ENCODE assay signal across 8 mouse cellular contexts in genomic region chr5:125178171-125179006, GRCm38 (mm10). TPM values are rescaled to one million over a fixed set of nuclear protein-coding genes. Genes with fewer than 3 reads are reported as not detected.
DNase-seq lines count a peak whose midpoint lies in the region; ATAC-seq and TF ChIP-seq lines count a peak whose summit lies in the region.

No protein-coding gene starts in this region.

- H3K27me3 ChIP-seq in embryonic facial prominence, embryonic 14.5 days (replicated peaks; ENCODE audit: control insufficient read depth, insufficient read depth, low read length): no peaks in the 10 kb centered on the region
- H3K27me3 ChIP-seq in heart, embryonic 12.5 days (replicated peaks): no peaks in the 10 kb centered on the region
- no peaks in the 10 kb centered on the region for H3K27me3 ChIP-seq in kidney, postnatal 0 days (ENCODE audit: insufficient read depth, low read length)
- no peaks in the 10 kb centered on the region for H3K27me3 ChIP-seq in liver, postnatal 0 days (ENCODE audit: insufficient read depth, low read length)

- H3K27ac ChIP-seq in embryonic facial prominence, embryonic 14.5 days (replicated peaks; ENCODE audit: low read depth, low read length): peak overlapping the region; percentile 95
- H3K27ac ChIP-seq in heart, embryonic 12.5 days (ENCODE audit: poor library complexity, severe bottlenecking): peak overlapping the region; percentile 96
- peak overlapping the region; percentile 92 for H3K27ac ChIP-seq in kidney, postnatal 0 days
- H3K27ac ChIP-seq in liver, postnatal 0 days (ENCODE audit: low read depth): peak overlapping the region; percentile 77

- H3K9ac ChIP-seq in embryonic facial prominence, embryonic 14.5 days (ENCODE audit: low read depth, low read length): peak overlapping the region; percentile 92
- peak overlapping the region; percentile 94 for H3K9ac ChIP-seq in heart, embryonic 12.5 days
- peak overlapping the region; percentile 95 for H3K9ac ChIP-seq in kidney, postnatal 0 days (ENCODE audit: low read depth, low read length)
- peak overlapping the region; percentile 74 for H3K9ac ChIP-seq in liver, postnatal 0 days (replicated peaks)

- TF ChIP-seq EP300 in liver, postnatal 0 days (IDR thresholded peaks at IDR 0.05; ENCODE audit: low read depth): no peak

- peak overlapping the region; percentile 87 for H3K4me3 ChIP-seq in embryonic facial prominence, embryonic 14.5 days (ENCODE audit: low read depth, low read length)
- H3K4me3 ChIP-seq in heart, embryonic 12.5 days: peak overlapping the region; percentile 95
- H3K4me3 ChIP-seq in kidney, postnatal 0 days (replicated peaks; ENCODE audit: low read depth, low read length): peak overlapping the region; percentile 73
- peak overlapping the region; percentile 67 for H3K4me3 ChIP-seq in liver, postnatal 0 days (ENCODE audit: low read depth, low read length)

- ATAC-seq in embryonic facial prominence, embryonic 14.5 days (ENCODE audit: low read depth): peak; percentile 24
- ATAC-seq in heart, embryonic 12.5 days (ENCODE audit: insufficient number of reproducible peaks, low FRiP score): peak; percentile 43
- peak; percentile 35 for ATAC-seq in kidney, postnatal 0 days (replicated peaks; ENCODE audit: low FRiP score, low read depth)
- peak; percentile 54 for ATAC-seq in liver, postnatal 0 days

- peak; percentile 37 to 41 for DNase-seq in CD8-positive naive resting alpha-beta T cell, adult 2 months (ENCODE audit: low read depth in 2 of 2, low spot score in 2 of 2)
- peak; percentile 78 to 86 for DNase-seq in adrenal gland, postnatal 36 days
- DNase-seq in embryonic facial prominence, embryonic 14.5 days (ENCODE audit: low spot score): peak; percentile 50
- DNase-seq in kidney, postnatal 0 days (ENCODE audit: low spot score): peak; percentile 66
- peak; percentile 64 for DNase-seq in liver, postnatal 0 days
- DNase-seq in ovary, postnatal 10 days (ENCODE audit: low spot score): peak; percentile 53
- DNase-seq in thymus, postnatal 10 days (ENCODE audit: low spot score in 2 of 2): peak; percentile 62 to 73

- H3K36me3 ChIP-seq in embryonic facial prominence, embryonic 14.5 days (ENCODE audit: control insufficient read depth, insufficient read depth, low read length): no peaks in the 10 kb centered on the region
- no peaks in the 10 kb centered on the region for H3K36me3 ChIP-seq in heart, embryonic 12.5 days
- no peaks in the 10 kb centered on the region for H3K36me3 ChIP-seq in kidney, postnatal 0 days (ENCODE audit: insufficient read depth, low read length)
- H3K36me3 ChIP-seq in liver, postnatal 0 days (replicated peaks; ENCODE audit: insufficient read depth, low read length): no peaks in the 10 kb centered on the region

- TF ChIP-seq CTCF in kidney, postnatal 0 days (IDR thresholded peaks at IDR 0.05; ENCODE audit: low read depth): no peak; the same call in 1 of the 2 replicates
- no peak for TF ChIP-seq CTCF in liver, postnatal 0 days (IDR thresholded peaks at IDR 0.05; ENCODE audit: low read depth)

- H3K4me2 ChIP-seq in embryonic facial prominence, embryonic 14.5 days (ENCODE audit: low read depth, low read length): peak overlapping the region; percentile 76
- peak overlapping the region; percentile 96 for H3K4me2 ChIP-seq in heart, embryonic 12.5 days
- peak overlapping the region; percentile 95 for H3K4me2 ChIP-seq in kidney, postnatal 0 days (ENCODE audit: low read length)
- H3K4me2 ChIP-seq in liver, postnatal 0 days (ENCODE audit: low read depth, low read length): peak overlapping the region; percentile 96

- H3K9me3 ChIP-seq in embryonic facial prominence, embryonic 14.5 days (ENCODE audit: control insufficient read depth, low read length): no peaks in the 10 kb centered on the region
- no peaks in the 10 kb centered on the region for H3K9me3 ChIP-seq in heart, embryonic 12.5 days (replicated peaks)
- H3K9me3 ChIP-seq in kidney, postnatal 0 days (replicated peaks; ENCODE audit: low read length): no peaks in the 10 kb centered on the region
- H3K9me3 ChIP-seq in liver, postnatal 0 days (ENCODE audit: low read length): no peaks in the 10 kb centered on the region

- under 1% methylated on average over 56 of the region's 60 CpGs for WGBS in embryonic facial prominence, embryonic 14.5 days
- under 1% methylated on average over 59 of the region's 60 CpGs for WGBS in heart, embryonic 12.5 days
- WGBS in kidney, postnatal 0 days: under 1% methylated on average over 52 of the region's 60 CpGs
- 1% methylated on average over 48 of the region's 60 CpGs for WGBS in liver, postnatal 0 days (ENCODE audit: insufficient replicate concordance)

- H3K4me1 ChIP-seq in embryonic facial prominence, embryonic 14.5 days (ENCODE audit: control insufficient read depth, insufficient read depth, low read length): peaks cover 37% of the 10 kb centered on the region
- peaks cover 51% of the 10 kb centered on the region for H3K4me1 ChIP-seq in heart, embryonic 12.5 days (replicated peaks)
- H3K4me1 ChIP-seq in kidney, postnatal 0 days (replicated peaks; ENCODE audit: insufficient read depth, low read length): peaks cover 41% of the 10 kb centered on the region
- H3K4me1 ChIP-seq in liver, postnatal 0 days (ENCODE audit: insufficient read depth): peaks cover 41% of the 10 kb centered on the region

RNA-seq across cellular contexts. Expression of gene Ncor2, which starts 0.6 kb away (rescaled TPM):
- 100 to 1,000 TPM; 217 to 310 TPM for total RNA-seq in adrenal gland, postnatal 36 days (2021)
- 34.9 and 37.3 TPM in 2 replicates for polyA plus RNA-seq in embryonic facial prominence, embryonic 14.5 days (2014; fragmentation: Nextera tagmentation; extraction: Ambion mirVana)
- 17.0 and 18.6 TPM in 2 replicates for polyA plus RNA-seq in heart, embryonic 12.5 days (2016; fragmentation: Nextera tagmentation; extraction: Ambion mirVana)
- 14.6 and 15.5 TPM in 2 replicates for polyA plus RNA-seq in kidney, postnatal 0 days (2015; fragmentation: Nextera tagmentation; extraction: Ambion mirVana)
- 3.1 and 3.4 TPM in 2 replicates for polyA plus RNA-seq in liver, postnatal 0 days (2015; fragmentation: Nextera tagmentation; extraction: Ambion mirVana)

Comparison
In these comparisons a context has a peak if more than half of its experiments do, and no peak if none do; other contexts are left out.
1. Peak in every context shown above with its lines: DNase-seq, ATAC-seq, H3K4me3 ChIP-seq and H3K27ac ChIP-seq.